Mouse (Mus musculus): Measurements from ENCODE around the gene Lrrfip2. TPM values are rescaled to one million over a fixed set of nuclear protein-coding genes. Genes with fewer than 3 reads are reported as not detected.

The Lrrfip2 gene
- polyA plus RNA-seq, 1 experiment: 1.6 TPM

- H3K4me1 ChIP-seq (ENCODE audit: control insufficient read depth): peaks cover 3% of the 10 kb centered on the region
- TF ChIP-seq GATA1 (IDR thresholded peaks at IDR 0.05; ENCODE audit: low read length) (no peak), TAL1 (IDR thresholded peaks at IDR 0.05; ENCODE audit: low read length) (no peak)
- no peak overlapping the region for H3K4me3 ChIP-seq (replicated peaks)
- no peaks in the 10 kb centered on the region for H3K27me3 ChIP-seq (ENCODE audit: control insufficient read depth)
- no peaks in the 10 kb centered on the region for H3K9me3 ChIP-seq (ENCODE audit: control insufficient read depth, low read length)
- H3K36me3 ChIP-seq (ENCODE audit: control insufficient read depth): no peaks in the 10 kb centered on the region
These were observed 49.2 kb downstream of the Lrrfip2 start for GRCm38 (mm10) chr9:111166612-111167011.

- no peaks in the 10 kb centered on the region for H3K9me3 ChIP-seq (ENCODE audit: control insufficient read depth, low read length)
- peaks cover 3% of the 10 kb centered on the region for H3K4me1 ChIP-seq (ENCODE audit: control insufficient read depth)
- no peak for TF ChIP-seq TAL1 (IDR thresholded peaks at IDR 0.05; ENCODE audit: low read length)
- no peak for TF ChIP-seq GATA1 (IDR thresholded peaks at IDR 0.05; ENCODE audit: low read length)
- no peaks in the 10 kb centered on the region for H3K36me3 ChIP-seq (ENCODE audit: control insufficient read depth)
- no peak overlapping the region for H3K4me3 ChIP-seq (replicated peaks)
- no peaks in the 10 kb centered on the region for H3K27me3 ChIP-seq (ENCODE audit: control insufficient read depth)
These were observed 53.0 kb downstream of the Lrrfip2 start for GRCm38 (mm10) chr9:111170430-111170829.

GRCm38 (mm10) chr9:111174071-111174470 lies 56.7 kb downstream of the Lrrfip2 start:
- Histone ChIP-seq H3K27me3 (ENCODE audit: control insufficient read depth) (no peaks in the 10 kb centered on the region), H3K4me3 (replicated peaks) (no peak overlapping the region), H3K4me1 (ENCODE audit: control insufficient read depth) (no peaks in the 10 kb centered on the region), H3K36me3 (ENCODE audit: control insufficient read depth) (peaks cover 2% of the 10 kb centered on the region; the same call in 1 of the 2 replicates), H3K9me3 (ENCODE audit: control insufficient read depth, low read length) (no peaks in the 10 kb centered on the region; the same call in 1 of the 2 replicates)
- TF ChIP-seq TAL1 (IDR thresholded peaks at IDR 0.05; ENCODE audit: low read length) (no peak), GATA1 (IDR thresholded peaks at IDR 0.05; ENCODE audit: low read length) (no peak)

- Histone ChIP-seq H3K4me1 (ENCODE audit: control insufficient read depth) (no peaks in the 10 kb centered on the region), H3K27me3 (ENCODE audit: control insufficient read depth) (no peaks in the 10 kb centered on the region), H3K9me3 (ENCODE audit: control insufficient read depth, low read length) (no peaks in the 10 kb centered on the region; the same call in 1 of the 2 replicates), H3K4me3 (replicated peaks) (no peak overlapping the region), H3K36me3 (ENCODE audit: control insufficient read depth) (peaks cover 3% of the 10 kb centered on the region; the same call in 1 of the 2 replicates)
- TF ChIP-seq TAL1 (IDR thresholded peaks at IDR 0.05; ENCODE audit: low read length): no peak
- TF ChIP-seq GATA1 (IDR thresholded peaks at IDR 0.05; ENCODE audit: low read length): no peak
These were observed 61.6 kb downstream of the Lrrfip2 start for GRCm38 (mm10) chr9:111178971-111179370.

GRCm38 (mm10) chr9:111182176-111182575 lies 64.8 kb downstream of the Lrrfip2 start:
- Histone ChIP-seq H3K27me3 (ENCODE audit: control insufficient read depth) (no peaks in the 10 kb centered on the region), H3K36me3 (ENCODE audit: control insufficient read depth) (peaks cover 3% of the 10 kb centered on the region; the same call in 1 of the 2 replicates), H3K4me3 (replicated peaks) (no peak overlapping the region), H3K4me1 (ENCODE audit: control insufficient read depth) (no peaks in the 10 kb centered on the region), H3K9me3 (ENCODE audit: control insufficient read depth, low read length) (no peaks in the 10 kb centered on the region)
- TF ChIP-seq GATA1 (IDR thresholded peaks at IDR 0.05; ENCODE audit: low read length): no peak
- TF ChIP-seq TAL1 (IDR thresholded peaks at IDR 0.05; ENCODE audit: low read length): no peak

GRCm38 (mm10) chr9:111184929-111185328 lies 67.5 kb downstream of the Lrrfip2 start:
- no peak for TF ChIP-seq GATA1 (IDR thresholded peaks at IDR 0.05; ENCODE audit: low read length)
- Histone ChIP-seq H3K4me1 (ENCODE audit: control insufficient read depth) (no peaks in the 10 kb centered on the region), H3K36me3 (ENCODE audit: control insufficient read depth) (peaks cover 2% of the 10 kb centered on the region), H3K27me3 (ENCODE audit: control insufficient read depth) (no peaks in the 10 kb centered on the region), H3K4me3 (replicated peaks) (no peak overlapping the region), H3K9me3 (ENCODE audit: control insufficient read depth, low read length) (no peaks in the 10 kb centered on the region)

GRCm38 (mm10) chr9:111186861-111187260 lies 69.5 kb downstream of the Lrrfip2 start:
- TF ChIP-seq GATA1 (IDR thresholded peaks at IDR 0.05; ENCODE audit: low read length) (no peak), TAL1 (IDR thresholded peaks at IDR 0.05; ENCODE audit: low read length) (no peak)

GRCm38 (mm10) chr9:111188731-111189130 lies 71.3 kb downstream of the Lrrfip2 start:
- peaks cover 15% of the 10 kb centered on the region for H3K36me3 ChIP-seq (ENCODE audit: control insufficient read depth)
- TF ChIP-seq TAL1 (IDR thresholded peaks at IDR 0.05; ENCODE audit: low read length) (no peak), GATA1 (IDR thresholded peaks at IDR 0.05; ENCODE audit: low read length) (no peak)
- no peak overlapping the region for H3K4me3 ChIP-seq (replicated peaks)
- no peaks in the 10 kb centered on the region for H3K9me3 ChIP-seq (ENCODE audit: control insufficient read depth, low read length)
- no peaks in the 10 kb centered on the region for H3K4me1 ChIP-seq (ENCODE audit: control insufficient read depth)
- H3K27me3 ChIP-seq (ENCODE audit: control insufficient read depth): no peaks in the 10 kb centered on the region

More at GRCm38 (mm10) chr9:111186861-111187260, 69.5 kb downstream of the Lrrfip2 start:
- H3K27me3 ChIP-seq (ENCODE audit: control insufficient read depth): no peaks in the 10 kb centered on the region
- no peaks in the 10 kb centered on the region for H3K9me3 ChIP-seq (ENCODE audit: control insufficient read depth, low read length)
- peaks cover 7% of the 10 kb centered on the region for H3K36me3 ChIP-seq (ENCODE audit: control insufficient read depth)
- no peaks in the 10 kb centered on the region for H3K4me1 ChIP-seq (ENCODE audit: control insufficient read depth)
- H3K4me3 ChIP-seq (replicated peaks): no peak overlapping the region

GRCm38 (mm10) chr9:111193211-111193610 lies 75.8 kb downstream of the Lrrfip2 start:
- Histone ChIP-seq H3K4me1 (ENCODE audit: control insufficient read depth) (peaks cover 3% of the 10 kb centered on the region), H3K36me3 (ENCODE audit: control insufficient read depth) (peaks cover 15% of the 10 kb centered on the region), H3K9me3 (ENCODE audit: control insufficient read depth, low read length) (no peaks in the 10 kb centered on the region), H3K27me3 (ENCODE audit: control insufficient read depth) (no peaks in the 10 kb centered on the region), H3K4me3 (replicated peaks) (no peak overlapping the region)
- TF ChIP-seq GATA1 (IDR thresholded peaks at IDR 0.05; ENCODE audit: low read length) (no peak), TAL1 (IDR thresholded peaks at IDR 0.05; ENCODE audit: low read length) (no peak)

- Histone ChIP-seq H3K27me3 (ENCODE audit: control insufficient read depth) (no peaks in the 10 kb centered on the region), H3K4me1 (ENCODE audit: control insufficient read depth) (peaks cover 3% of the 10 kb centered on the region), H3K9me3 (ENCODE audit: control insufficient read depth, low read length) (no peaks in the 10 kb centered on the region), H3K36me3 (ENCODE audit: control insufficient read depth) (peaks cover 13% of the 10 kb centered on the region), H3K4me3 (replicated peaks) (no peak overlapping the region)
- TF ChIP-seq TAL1 (IDR thresholded peaks at IDR 0.05; ENCODE audit: low read length) (no peak), GATA1 (IDR thresholded peaks at IDR 0.05; ENCODE audit: low read length) (no peak)
These were observed 79.7 kb downstream of the Lrrfip2 start for GRCm38 (mm10) chr9:111197116-111197515.
